Mouse (Mus musculus) liver, embryonic 14.5 days (tissue): ENCODE data around the gene Hmg20b. TPM values are rescaled to one million over a fixed set of nuclear protein-coding genes. Genes with fewer than 3 reads are reported as not detected.

Experiments
- ATAC-seq: fragments of 200-750 bp; cut with Nextera tagmentation; 2 replicates; pipeline ENCODE4 v1.8.0; 2017; ENCODE audit warnings: moderate number of reproducible peaks, mild to moderate bottlenecking, moderate library complexity; ENCODE audit not compliant: insufficient read depth
- DNase-seq, 3 experiments: peaks; one replicate each; pipeline ENCODE4 v3.0.0-alpha.2; 2012 to 2013; ENCODE audit warnings: low read depth in 3 of 3, low spot score in 3 of 3
- H3K27ac ChIP-seq: fragments of 300-500 bp; sonication (generic); 2 replicates; pipeline ENCODE4 v1.5.1; 2014; ENCODE audit warnings: moderate library complexity, mild to moderate bottlenecking, control low read depth, inconsistent platforms
- H3K27me3 ChIP-seq: fragments of 300-500 bp; sonication (generic); 2 replicates; pipeline ENCODE4 v1.6.1; 2014; ENCODE audit warnings: mild to moderate bottlenecking, low read length, moderate library complexity; ENCODE audit not compliant: control insufficient read depth, insufficient read depth
- H3K36me3 ChIP-seq: fragments of 300-500 bp; sonication (generic); replicated peaks from 2 replicates; pipeline ENCODE4 v1.6.1; 2014; ENCODE audit warnings: low read depth; ENCODE audit not compliant: control insufficient read depth, insufficient read depth
- H3K4me1 ChIP-seq, 2 experiments: fragments of 200-500 bp in 1 of 2; fragments of 300-500 bp in 1 of 2; sonication (generic) in 1 of 2; replicated peaks; 2 replicates each; pipeline ENCODE4 v1.6.1; 2012 to 2014; ENCODE audit warnings: antibody characterized with exemption in 1 of 2, inconsistent platforms in 1 of 2, low read length in 1 of 2; ENCODE audit not compliant: control insufficient read depth in 2 of 2, insufficient read depth in 2 of 2
- H3K4me2 ChIP-seq: fragments of 300-500 bp; sonication (generic); 2 replicates; pipeline ENCODE4 v1.6.1; 2014; ENCODE audit warnings: low read depth, mild to moderate bottlenecking, control low read depth, moderate library complexity
- H3K4me3 ChIP-seq, 2 experiments: fragments of 200-500 bp in 1 of 2; fragments of 300-500 bp in 1 of 2; sonication (generic) in 1 of 2; 2 replicates each; pipeline ENCODE4 v1.5.1; 2012 to 2014; ENCODE audit warnings: low read depth in 2 of 2, low read length in 2 of 2, mild to moderate bottlenecking in 2 of 2, control low read depth in 1 of 2, inconsistent platforms in 1 of 2, moderate library complexity in 1 of 2; ENCODE audit not compliant: insufficient read depth in 1 of 2
- H3K9ac ChIP-seq: fragments of 300-500 bp; sonication (generic); replicated peaks from 2 replicates; pipeline ENCODE4 v1.6.1; 2014; ENCODE audit warnings: mild to moderate bottlenecking, control low read depth, moderate library complexity
- H3K9me3 ChIP-seq: fragments of 300-500 bp; sonication (generic); 2 replicates; pipeline ENCODE4 v1.6.1; 2016; ENCODE audit warnings: low read length, mixed read lengths; ENCODE audit not compliant: control insufficient read depth
- CTCF ChIP-seq: IDR thresholded peaks from 2 replicates; pipeline ENCODE4 v1.5.1; 2016; ENCODE audit warnings: antibody characterized with exemption, low read depth, control low read depth
- EP300 ChIP-seq: IDR thresholded peaks from 2 replicates; pipeline ENCODE4 v1.6.1; 2016; ENCODE audit warnings: antibody characterized with exemption, low read depth
- WGBS: fragments of 180-500 bp; shearing (Covaris S2); extraction: QIAGEN DNeasy Blood & Tissue Kit; methylation state at CpG from one replicate; pipeline ENCODE4 v1.1.7; 2014; ENCODE audit not compliant: insufficient replicate concordance; 5-methylcytosine and 5-hydroxymethylcytosine counted together
- polyA plus RNA-seq, 2 experiments: library from polyadenylated mRNA; depleted of rRNA in 1 of 2; stranded (reverse) in 1 of 2; unstranded in 1 of 2; fragments of >200 nt; fragmentation: Nextera tagmentation in 1 of 2; extraction: Ambion mirVana in 1 of 2; gene quantifications; 2 replicates each; pipeline versions ENCODE4 v1.2.1 to v1.2.3; 2012 to 2014

Hmg20b gene
- polyA plus RNA-seq, 2 experiments: 20.3 to 24.9 TPM

DNA sequence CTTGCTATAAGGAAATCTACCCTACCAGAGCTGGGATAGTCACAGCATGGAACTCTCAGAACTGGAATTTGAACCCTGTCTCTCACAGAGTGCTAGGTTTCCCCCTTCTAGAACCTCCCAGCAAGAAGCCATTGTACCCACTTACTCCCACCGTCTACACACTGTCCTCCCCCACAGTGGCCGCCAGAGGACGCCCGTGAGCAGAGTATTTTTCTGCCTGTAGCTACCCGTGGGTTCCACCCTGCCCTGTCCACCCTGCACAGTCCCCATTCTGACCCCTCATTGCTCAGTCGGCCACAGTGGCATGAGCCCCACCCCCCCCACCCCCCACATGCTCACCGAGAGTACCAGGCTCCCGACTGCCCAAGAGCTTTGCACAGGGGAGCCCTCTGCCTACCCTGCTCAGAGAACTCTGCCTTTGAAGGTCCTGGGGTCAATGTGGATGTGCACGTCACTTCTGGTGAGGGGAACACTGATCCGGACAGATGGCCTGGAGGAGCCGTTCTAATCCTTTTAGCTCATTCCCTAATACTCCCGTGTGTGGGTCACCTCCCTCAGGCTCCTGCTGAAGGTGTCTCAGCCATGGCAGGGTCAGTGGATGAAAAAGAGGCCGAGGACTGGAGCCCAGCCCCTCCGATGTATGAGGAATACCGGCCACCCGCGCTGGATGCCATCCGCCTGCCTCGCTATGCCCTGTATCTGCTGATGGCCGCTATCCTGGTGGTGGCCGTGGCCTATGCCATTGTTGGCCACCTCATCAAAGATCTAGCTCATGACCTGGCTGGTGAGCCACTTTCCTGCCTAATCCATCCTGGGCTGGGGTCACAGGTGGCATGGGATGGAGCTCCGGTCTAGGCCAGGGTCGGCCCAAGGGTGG, 39.8 kb upstream of the Hmg20b start:
- WGBS: 55% methylated on average over 23 of the region's 23 CpGs
- TF ChIP-seq EP300: no peak
- TF ChIP-seq CTCF: peak; percentile 96
- Histone ChIP-seq H3K4me3 (no peak overlapping the region), H3K9me3 (no peaks in the 10 kb centered on the region), H3K4me2 (no peak overlapping the region), H3K27me3 (no peaks in the 10 kb centered on the region), H3K4me1 (peaks cover 9 to 10% of the 10 kb centered on the region in 2 experiments), H3K27ac (no peak overlapping the region), H3K9ac (no peak overlapping the region), H3K36me3 (peaks cover 11% of the 10 kb centered on the region)
- DNase-seq: peak in 1 of 3 experiments; percentile 41
- ATAC-seq: peak; percentile 35; the same call in 1 of the 2 replicates

GRCm38 (mm10) chr10:81389373-81389772, 39.1 kb upstream of the Hmg20b start:
- ATAC-seq: no peak

DNA sequence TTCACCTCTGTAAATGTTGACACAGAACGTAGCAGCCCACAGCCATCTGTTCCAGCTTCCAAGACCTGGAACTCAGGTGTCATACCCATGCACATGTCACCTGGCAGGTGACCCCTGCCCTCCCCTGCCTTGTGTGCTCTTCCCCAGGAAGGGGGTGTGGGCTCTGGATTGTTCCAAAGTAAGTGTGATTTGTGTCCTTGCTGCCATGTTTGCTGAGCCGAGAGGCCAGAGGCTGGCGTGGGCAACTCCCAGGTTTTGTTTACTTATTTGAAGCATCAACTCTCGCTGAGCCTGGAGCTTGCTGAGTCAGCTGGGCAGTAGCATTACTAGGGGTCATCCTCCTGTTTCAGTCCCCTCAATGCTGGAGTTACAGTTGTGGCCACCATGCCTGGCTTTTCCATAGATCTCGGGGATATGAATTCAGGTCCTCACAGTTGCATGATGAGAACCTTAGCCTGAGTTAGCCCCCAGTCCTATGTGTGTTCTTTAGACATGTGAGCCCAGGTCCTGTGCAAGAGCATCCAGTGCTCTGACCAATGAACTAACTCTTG, 38.3 kb upstream of the Hmg20b start, which contains the start of gene Gm48552:
Gm48552 (plus strand) TSS at position 501 of the 551 bp plus-strand sequence.
- Histone ChIP-seq H3K27ac (no peak within 1 kb of the TSS), H3K9ac (no peak within 1 kb of the TSS), H3K4me1 (peaks cover 10 to 14% of the 10 kb centered on the region in 2 experiments), H3K27me3 (no peaks in the 10 kb centered on the region), H3K4me2 (no peak within 1 kb of the TSS), H3K36me3 (peaks cover 11% of the 10 kb centered on the region), H3K9me3 (no peaks in the 10 kb centered on the region), H3K4me3 (no peak within 1 kb of the TSS)
- DNase-seq: no peak
- no peak for TF ChIP-seq CTCF
- TF ChIP-seq EP300: no peak
- 75% methylated on average over 5 of the region's 5 CpGs for WGBS
- ATAC-seq: no peak

More at GRCm38 (mm10) chr10:81389373-81389772, 39.1 kb upstream of the Hmg20b start:
- Histone ChIP-seq H3K27ac (no peak overlapping the region), H3K4me3 (no peak overlapping the region), H3K36me3 (peaks cover 11% of the 10 kb centered on the region), H3K9ac (no peak overlapping the region), H3K4me2 (no peak overlapping the region), H3K9me3 (no peaks in the 10 kb centered on the region), H3K4me1 (peaks cover 10 to 12% of the 10 kb centered on the region in 2 experiments), H3K27me3 (no peaks in the 10 kb centered on the region)
- TF ChIP-seq CTCF: no peak
- TF ChIP-seq EP300: no peak
- no peak for DNase-seq
- WGBS: 64% methylated on average over 3 of the region's 3 CpGs

DNA sequence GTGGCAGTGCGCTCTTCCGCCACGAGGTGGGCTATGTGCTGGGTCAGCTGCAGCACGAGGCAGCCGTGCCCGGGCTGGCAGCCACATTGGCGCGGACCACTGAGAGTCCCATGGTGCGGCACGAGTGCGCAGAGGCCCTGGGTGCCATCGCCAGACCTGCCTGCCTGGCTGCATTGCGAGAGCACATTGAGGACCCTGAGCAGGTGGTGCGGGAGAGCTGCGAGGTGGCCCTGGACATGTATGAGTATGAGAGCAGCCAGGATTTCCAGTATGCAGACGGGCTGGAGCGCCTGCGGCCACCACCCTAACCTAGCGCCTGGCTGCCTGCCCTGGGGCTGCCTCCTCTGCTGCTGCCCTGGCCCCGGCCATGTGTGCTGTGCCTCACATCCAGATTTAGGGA, 37.4 kb upstream of the Hmg20b start:
- Histone ChIP-seq H3K36me3 (peaks cover 11% of the 10 kb centered on the region), H3K4me1 (peaks cover 13% of the 10 kb centered on the region in 2 experiments), H3K4me3 (no peak overlapping the region), H3K9me3 (no peaks in the 10 kb centered on the region), H3K9ac (no peak overlapping the region), H3K4me2 (no peak overlapping the region), H3K27ac (no peak overlapping the region), H3K27me3 (no peaks in the 10 kb centered on the region)
- ATAC-seq: no peak
- DNase-seq: no peak
- TF ChIP-seq CTCF (no peak), EP300 (no peak)
- 84% methylated on average over 20 of the region's 20 CpGs for WGBS
